Mouse (Mus musculus): ENCODE measurements around the gene Zbtb18. TPM values are rescaled to one million over a fixed set of nuclear protein-coding genes. Genes with fewer than 3 reads are reported as not detected.

Gene Zbtb18
- polyA plus RNA-seq, 1 experiment from 2014 or later, result 2.0 TPM

GRCm38 (mm10) chr1:177470091-177470490 lies 27.9 kb downstream of the Zbtb18 start:
- peak; percentile 94 for ATAC-seq
- no peak overlapping the region for H3K27ac ChIP-seq (ENCODE audit: low read length)

GRCm38 (mm10) chr1:177470951-177471350 lies 28.8 kb downstream of the Zbtb18 start:
- Histone ChIP-seq H3K9ac (replicated peaks; ENCODE audit: low read depth) (no peak overlapping the region), H3K4me1 (ENCODE audit: insufficient read depth, low read depth, low read length) (no peaks in the 10 kb centered on the region), H3K9me3 (ENCODE audit: low read length) (no peaks in the 10 kb centered on the region), H3K4me2 (replicated peaks; ENCODE audit: low read depth, low read length) (no peak overlapping the region), H3K27me3 (replicated peaks; ENCODE audit: insufficient read depth, low read length) (no peaks in the 10 kb centered on the region), H3K4me3 (ENCODE audit: low read depth, low read length) (no peak overlapping the region), H3K27ac (ENCODE audit: low read length) (no peak overlapping the region), H3K36me3 (ENCODE audit: insufficient read depth, low read length) (no peaks in the 10 kb centered on the region)
- WGBS, result 66% methylated on average over 2 of the region's 2 CpGs
- no peak for ATAC-seq
- TF ChIP-seq CTCF (IDR thresholded peaks at IDR 0.05), result no peak
- TF ChIP-seq EP300 (IDR thresholded peaks at IDR 0.05), result no peak
- no peak for DNase-seq (ENCODE audit: low spot score)

More at GRCm38 (mm10) chr1:177470091-177470490, 27.9 kb downstream of the Zbtb18 start:
- peak; percentile 84 for TF ChIP-seq EP300 (IDR thresholded peaks at IDR 0.05)
- TF ChIP-seq CTCF (IDR thresholded peaks at IDR 0.05), result no peak
- H3K36me3 ChIP-seq (ENCODE audit: insufficient read depth, low read length), result no peaks in the 10 kb centered on the region
- H3K4me1 ChIP-seq (ENCODE audit: insufficient read depth, low read depth, low read length), result no peaks in the 10 kb centered on the region
- H3K9ac ChIP-seq (replicated peaks; ENCODE audit: low read depth), result no peak overlapping the region
- 30% methylated on average over 4 of the region's 4 CpGs for WGBS
- DNase-seq (ENCODE audit: low spot score), result peak; percentile 79
- H3K27me3 ChIP-seq (replicated peaks; ENCODE audit: insufficient read depth, low read length), result no peaks in the 10 kb centered on the region
- H3K4me3 ChIP-seq (ENCODE audit: low read depth, low read length), result no peak overlapping the region
- H3K9me3 ChIP-seq (ENCODE audit: low read length), result no peaks in the 10 kb centered on the region
- no peak overlapping the region; the same call in 1 of the 2 replicates for H3K4me2 ChIP-seq (replicated peaks; ENCODE audit: low read depth, low read length)

- 71% methylated on average over 13 of the region's 13 CpGs for WGBS
- no peak for DNase-seq (ENCODE audit: low spot score)
- Histone ChIP-seq H3K9ac (replicated peaks; ENCODE audit: low read depth) (no peak overlapping the region), H3K4me2 (replicated peaks; ENCODE audit: low read depth, low read length) (no peak overlapping the region), H3K9me3 (ENCODE audit: low read length) (no peaks in the 10 kb centered on the region), H3K4me3 (ENCODE audit: low read depth, low read length) (no peak overlapping the region), H3K27ac (ENCODE audit: low read length) (no peak overlapping the region), H3K27me3 (replicated peaks; ENCODE audit: insufficient read depth, low read length) (no peaks in the 10 kb centered on the region), H3K4me1 (ENCODE audit: insufficient read depth, low read depth, low read length) (no peaks in the 10 kb centered on the region), H3K36me3 (ENCODE audit: insufficient read depth, low read length) (no peaks in the 10 kb centered on the region)
- no peak for ATAC-seq
- TF ChIP-seq EP300 (IDR thresholded peaks at IDR 0.05), result no peak
- no peak for TF ChIP-seq CTCF (IDR thresholded peaks at IDR 0.05)
These were observed 33.5 kb downstream of the Zbtb18 start for GRCm38 (mm10) chr1:177475542-177476197.

GRCm38 (mm10) chr1:177478578-177478977 lies 36.4 kb downstream of the Zbtb18 start:
- ATAC-seq, result no peak

GRCm38 (mm10) chr1:177479356-177480004 lies 37.3 kb downstream of the Zbtb18 start:
- WGBS, result 48% methylated on average over 10 of the region's 10 CpGs
- ATAC-seq, result peak; percentile 96
- H3K36me3 ChIP-seq (ENCODE audit: insufficient read depth, low read length), result no peaks in the 10 kb centered on the region
- peak; percentile 92 for DNase-seq (ENCODE audit: low spot score)
- H3K27me3 ChIP-seq (replicated peaks; ENCODE audit: insufficient read depth, low read length), result no peaks in the 10 kb centered on the region
- no peaks in the 10 kb centered on the region for H3K9me3 ChIP-seq (ENCODE audit: low read length)
- TF ChIP-seq CTCF (IDR thresholded peaks at IDR 0.05), result no peak
- peak; percentile 84 for TF ChIP-seq EP300 (IDR thresholded peaks at IDR 0.05)
- H3K4me3 ChIP-seq (ENCODE audit: low read depth, low read length), result no peak overlapping the region
- no peaks in the 10 kb centered on the region for H3K4me1 ChIP-seq (ENCODE audit: insufficient read depth, low read depth, low read length)
- no peak overlapping the region for H3K4me2 ChIP-seq (replicated peaks; ENCODE audit: low read depth, low read length)
- no peak overlapping the region for H3K27ac ChIP-seq (ENCODE audit: low read length)
- H3K9ac ChIP-seq (replicated peaks; ENCODE audit: low read depth), result no peak overlapping the region

More at GRCm38 (mm10) chr1:177478578-177478977, 36.4 kb downstream of the Zbtb18 start:
- no peaks in the 10 kb centered on the region for H3K36me3 ChIP-seq (ENCODE audit: insufficient read depth, low read length)
- H3K4me3 ChIP-seq (ENCODE audit: low read depth, low read length), result no peak overlapping the region
- no peak overlapping the region for H3K4me2 ChIP-seq (replicated peaks; ENCODE audit: low read depth, low read length)
- no peaks in the 10 kb centered on the region for H3K9me3 ChIP-seq (ENCODE audit: low read length)
- 42% methylated on average over 2 of the region's 2 CpGs for whole genome bisulfite sequencing
- H3K9ac ChIP-seq (replicated peaks; ENCODE audit: low read depth), result no peak overlapping the region
- DNase-seq (ENCODE audit: low spot score), result no peak
- no peaks in the 10 kb centered on the region for H3K27me3 ChIP-seq (replicated peaks; ENCODE audit: insufficient read depth, low read length)
- no peak overlapping the region for H3K27ac ChIP-seq (ENCODE audit: low read length)
- no peak for TF ChIP-seq CTCF (IDR thresholded peaks at IDR 0.05)
- no peak for TF ChIP-seq EP300 (IDR thresholded peaks at IDR 0.05)
- no peaks in the 10 kb centered on the region for H3K4me1 ChIP-seq (ENCODE audit: insufficient read depth, low read depth, low read length)

GRCm38 (mm10) chr1:177483612-177484011 lies 41.5 kb downstream of the Zbtb18 start:
- no peak overlapping the region for H3K4me2 ChIP-seq (replicated peaks; ENCODE audit: low read depth, low read length)
- ATAC-seq (no peak), DNase-seq (ENCODE audit: low spot score) (no peak)
- H3K27me3 ChIP-seq (replicated peaks; ENCODE audit: insufficient read depth, low read length), result no peaks in the 10 kb centered on the region
- H3K27ac ChIP-seq (ENCODE audit: low read length), result no peak overlapping the region
- no peak overlapping the region for H3K9ac ChIP-seq (replicated peaks; ENCODE audit: low read depth)
- no peak for TF ChIP-seq EP300 (IDR thresholded peaks at IDR 0.05)
- no peak for TF ChIP-seq CTCF (IDR thresholded peaks at IDR 0.05)
- H3K4me3 ChIP-seq (ENCODE audit: low read depth, low read length), result no peak overlapping the region
- no peaks in the 10 kb centered on the region for H3K4me1 ChIP-seq (ENCODE audit: insufficient read depth, low read depth, low read length)
- H3K9me3 ChIP-seq (ENCODE audit: low read length), result no peaks in the 10 kb centered on the region
- WGBS, result 87% methylated on average over 2 of the region's 2 CpGs
- H3K36me3 ChIP-seq (ENCODE audit: insufficient read depth, low read length), result no peaks in the 10 kb centered on the region
